Mouse (Mus musculus) cerebellum, postnatal 4 days (tissue): ENCODE data around the gene Nsmce1.
"Not testable (repeated sequence)": the region's sequence is repeated elsewhere in the genome, so short reads cannot be mapped to it uniquely, and the experiment has no call there.

Experiments used
- DNase-seq, 2 experiments: peaks; one replicate each; pipeline ENCODE4 v3.0.0; 2022; ENCODE audit warnings: low spot score in 2 of 2, mixed read lengths in 1 of 2

Nsmce1 gene

DNA sequence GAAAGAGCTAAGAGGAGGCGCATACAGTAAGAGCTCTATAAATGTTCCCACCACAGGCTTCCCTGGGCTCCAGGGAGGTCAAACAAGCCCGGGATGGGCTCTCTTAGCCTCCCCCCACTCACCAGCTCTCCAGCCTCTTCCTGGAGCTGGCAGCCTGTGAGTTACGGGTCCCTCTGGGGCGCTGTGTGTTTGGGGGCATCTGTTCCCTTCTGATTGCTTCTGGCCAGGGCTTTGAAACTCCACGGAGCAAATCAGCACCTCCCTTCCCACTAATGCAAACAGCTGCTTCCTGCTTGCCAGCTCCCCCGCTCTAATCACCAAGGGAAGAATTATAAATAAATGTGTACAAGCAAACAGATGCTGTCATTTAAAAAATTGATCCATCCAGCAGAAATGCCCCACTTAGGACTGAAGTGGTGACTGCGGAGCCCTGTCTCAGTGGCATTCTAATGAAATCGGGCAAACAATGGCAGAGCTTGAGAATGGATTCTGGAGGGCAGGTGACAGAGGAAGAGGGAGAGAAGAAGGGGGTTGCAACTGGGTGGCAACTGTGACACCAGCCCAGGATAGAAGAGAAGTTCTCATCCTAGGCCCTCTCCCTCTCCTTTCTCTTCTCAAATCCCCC, 56.6 kb downstream of the Nsmce1 start:
- no peak for DNase-seq

GRCm38 (mm10) chr7:125433874-125434273, 57.5 kb downstream of the Nsmce1 start:
- no peak for DNase-seq

GRCm38 (mm10) chr7:125430170-125430842, 61.1 kb downstream of the Nsmce1 start:
- DNase-seq = no peak

DNA sequence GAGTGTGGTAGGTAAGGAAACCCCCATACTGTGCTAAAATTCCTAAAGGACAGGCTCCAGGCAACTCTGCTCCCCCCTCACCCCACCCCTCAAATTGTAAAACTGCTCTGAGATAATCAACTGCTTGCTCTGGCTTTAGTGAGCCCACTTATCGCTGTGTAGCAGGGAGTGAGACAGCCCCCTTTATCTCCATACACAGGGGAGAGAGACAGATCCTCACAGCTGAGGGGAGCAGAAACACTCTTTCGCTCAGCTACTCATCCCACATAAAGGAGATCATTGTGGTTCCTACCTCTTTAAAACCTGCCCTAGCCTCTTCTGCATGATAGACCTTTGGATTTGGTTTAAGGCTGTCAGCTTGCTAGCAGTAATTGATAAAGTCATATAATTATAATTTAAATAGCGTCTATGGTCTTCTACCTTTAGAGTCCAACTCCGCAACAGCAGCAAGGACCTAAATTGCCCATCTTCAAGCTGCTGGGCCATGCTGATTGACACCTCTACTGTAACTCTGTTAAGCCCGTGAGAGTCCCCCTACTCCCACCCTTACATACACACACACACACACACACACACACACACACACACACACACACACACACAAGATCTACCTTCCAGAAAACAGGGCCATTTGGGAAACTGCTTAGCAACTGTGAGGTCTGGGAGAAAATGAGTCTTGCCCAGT, 62.4 kb downstream of the Nsmce1 start:
- DNase-seq = not testable (repeated sequence)

DNA sequence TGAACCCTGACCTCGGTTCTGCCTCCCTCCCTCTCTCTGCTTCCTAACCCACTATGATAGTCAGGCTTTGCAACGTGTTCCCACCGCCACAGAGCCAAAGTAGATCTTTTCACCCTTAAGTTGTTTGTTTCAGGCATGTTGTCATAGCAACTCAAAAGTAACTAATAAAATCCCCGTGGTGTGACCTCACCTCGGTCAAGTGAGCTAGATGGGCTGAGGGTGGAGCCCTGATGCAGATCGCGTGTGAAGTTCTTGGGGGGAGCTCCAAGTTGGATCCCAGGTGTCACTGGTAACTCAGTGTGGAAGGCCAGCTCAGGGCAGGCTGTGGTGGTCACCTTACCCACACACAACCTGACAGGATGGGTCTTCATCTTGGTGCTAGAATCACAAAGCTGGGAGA, 63.0 kb downstream of the Nsmce1 start:
- no peak for DNase-seq

- DNase-seq = peak in 1 of 2 experiments; percentile 57
These were observed 63.8 kb downstream of the Nsmce1 start for GRCm38 (mm10) chr7:125427492-125428090.

DNA sequence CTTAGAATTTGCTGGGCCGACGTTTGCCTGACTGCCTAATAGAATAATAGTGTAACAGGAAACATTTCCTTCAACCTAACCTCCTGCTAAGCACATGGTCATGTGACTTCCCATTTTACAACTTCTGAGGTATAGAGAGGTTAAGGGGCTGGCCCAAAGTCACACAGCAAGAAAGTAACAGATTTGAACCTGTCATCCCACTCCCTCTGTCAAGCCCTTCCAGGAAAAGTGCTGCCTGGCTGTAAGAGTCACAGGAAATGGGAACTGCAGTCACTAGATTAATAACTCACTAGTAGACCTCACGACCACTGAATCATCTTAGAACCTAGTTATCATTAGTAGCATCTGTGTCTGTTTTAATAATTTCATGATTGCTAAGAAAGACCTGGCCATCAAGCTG, 68.3 kb downstream of the Nsmce1 start:
- DNase-seq = no peak

- DNase-seq = no peak
These were observed 69.5 kb downstream of the Nsmce1 start for GRCm38 (mm10) chr7:125421911-125422310.

GRCm38 (mm10) chr7:125420190-125420589, 71.2 kb downstream of the Nsmce1 start:
- DNase-seq = peak in 1 of 2 experiments; percentile 55

- DNase-seq = no peak
These were observed 73.0 kb downstream of the Nsmce1 start for GRCm38 (mm10) chr7:125418413-125418812.
